Mouse (Mus musculus): Measurements from ENCODE around the gene Hist1h2ao.
"Not testable (repeated sequence)": the region's sequence is repeated elsewhere in the genome, so short reads cannot be mapped to it uniquely, and the experiment has no call there.

The Hist1h2ao gene

DNA sequence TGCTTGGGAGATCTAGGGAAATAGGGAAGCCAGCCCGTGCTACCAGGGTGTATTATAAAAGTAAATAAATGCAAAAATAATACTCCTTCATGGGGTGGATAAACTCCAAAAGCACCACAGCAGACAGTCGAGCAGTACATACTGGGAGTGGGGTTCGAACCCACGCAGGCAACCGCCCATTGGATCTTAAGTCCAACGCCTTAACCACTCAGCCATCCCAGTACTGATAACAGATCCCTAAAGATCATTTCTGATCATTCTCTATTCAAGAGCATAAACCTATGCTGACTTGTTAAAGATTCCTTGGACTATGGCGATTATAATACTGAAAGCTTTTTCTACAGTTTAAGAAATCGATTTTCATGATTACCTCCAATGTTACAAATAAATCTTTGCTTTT lies 37.6 kb downstream of the Hist1h2ao start:
- Histone ChIP-seq H3K36me3 (ENCODE audit: insufficient read depth, low read length) (no peaks in the 10 kb centered on the region), H3K4me1 (replicated peaks; ENCODE audit: low read depth, low read length) (peaks cover 26% of the 10 kb centered on the region), H3K27me3 (ENCODE audit: insufficient read depth, low read length) (no peaks in the 10 kb centered on the region), H3K9me3 (ENCODE audit: low read length) (no peaks in the 10 kb centered on the region), H3K4me3 (replicated peaks; ENCODE audit: low read length) (no peak overlapping the region)
- no peak for TF ChIP-seq CTCF (conservative IDR thresholded peaks at IDR 0.05; ENCODE audit: low read length)
- no peak for TF ChIP-seq NANOG (IDR thresholded peaks at IDR 0.05; ENCODE audit: borderline replicate concordance, low read length)
- TF ChIP-seq POU5F1 (IDR thresholded peaks at IDR 0.05; ENCODE audit: borderline replicate concordance, low read length): no peak

- not testable (repeated sequence) for H3K27me3 ChIP-seq (ENCODE audit: insufficient read depth, low read length); H3K9me3 ChIP-seq (ENCODE audit: low read length); H3K4me3 ChIP-seq (replicated peaks; ENCODE audit: low read length); H3K36me3 ChIP-seq (ENCODE audit: insufficient read depth, low read length)
- peak; percentile 51; the same call in 1 of the 2 replicates for TF ChIP-seq NANOG (IDR thresholded peaks at IDR 0.05; ENCODE audit: borderline replicate concordance, low read length)
- H3K4me1 ChIP-seq (replicated peaks; ENCODE audit: low read depth, low read length): peaks cover 47% of the 10 kb centered on the region
Observed at GRCm38 (mm10) chr13:21850696-21851095, 40.4 kb downstream of the Hist1h2ao start.

DNA sequence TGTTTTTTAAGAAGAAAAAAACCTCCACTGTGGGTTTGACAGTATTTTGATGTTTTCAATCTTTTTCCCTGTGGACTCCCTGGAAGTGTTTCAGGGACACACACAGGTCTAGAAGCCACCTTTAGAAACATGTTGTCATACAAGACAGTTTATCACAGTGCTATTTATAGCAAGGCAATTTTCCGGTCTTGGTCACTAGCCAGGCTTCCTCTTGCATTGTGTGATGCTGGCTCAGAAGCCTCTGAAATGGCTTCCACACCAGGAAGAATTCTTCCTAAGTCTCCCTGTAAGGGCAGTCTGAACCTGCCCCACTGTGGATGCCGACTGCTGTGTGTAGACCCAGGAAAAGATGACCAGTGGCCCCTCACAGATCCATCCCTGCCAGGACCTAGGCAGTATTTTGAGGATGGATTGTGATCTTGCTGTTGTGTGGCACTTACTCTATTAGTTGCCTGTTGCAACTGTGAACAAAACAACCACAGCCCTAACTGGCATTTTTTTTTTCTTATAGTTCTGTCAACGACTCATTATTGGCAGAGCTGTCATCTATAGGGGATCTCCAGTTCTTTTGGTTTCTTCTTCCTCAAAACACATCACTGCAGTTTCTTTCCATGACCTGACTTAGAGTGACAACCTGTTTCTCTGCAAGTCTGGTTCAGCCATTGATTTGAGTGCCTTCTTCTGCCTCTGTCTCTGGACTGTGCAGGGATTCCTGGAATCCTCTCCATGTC lies 42.1 kb downstream of the Hist1h2ao start:
- Histone ChIP-seq H3K36me3 (ENCODE audit: insufficient read depth, low read length) (no peaks in the 10 kb centered on the region), H3K4me3 (replicated peaks; ENCODE audit: low read length) (no peak overlapping the region), H3K4me1 (replicated peaks; ENCODE audit: low read depth, low read length) (peaks cover 59% of the 10 kb centered on the region), H3K9me3 (ENCODE audit: low read length) (no peaks in the 10 kb centered on the region), H3K27me3 (ENCODE audit: insufficient read depth, low read length) (no peaks in the 10 kb centered on the region)
- TF ChIP-seq POU5F1 (IDR thresholded peaks at IDR 0.05; ENCODE audit: borderline replicate concordance, low read length): no peak
- no peak for TF ChIP-seq CTCF (conservative IDR thresholded peaks at IDR 0.05; ENCODE audit: low read length)
- no peak for TF ChIP-seq NANOG (IDR thresholded peaks at IDR 0.05; ENCODE audit: borderline replicate concordance, low read length)

DNA sequence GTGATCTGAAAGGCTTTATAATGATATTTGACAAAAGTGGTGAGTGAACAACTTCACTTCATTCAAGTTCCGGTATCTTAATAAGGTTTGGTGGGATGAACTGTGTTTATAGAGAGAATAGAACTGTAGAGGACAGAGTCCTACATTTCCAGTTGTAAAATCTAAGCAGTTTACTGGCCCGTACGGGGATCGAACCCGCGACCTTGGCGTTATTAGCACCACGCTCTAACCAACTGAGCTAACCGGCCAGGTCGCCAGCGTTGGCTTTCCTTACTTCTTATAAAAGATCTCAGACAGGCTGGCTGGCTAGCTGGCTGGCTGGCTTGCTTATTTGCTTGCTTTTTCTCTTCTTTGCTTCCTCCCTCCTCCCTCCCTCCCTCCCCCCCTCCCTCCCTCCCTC lies 44.9 kb downstream of the Hist1h2ao start:
- no peaks in the 10 kb centered on the region for H3K36me3 ChIP-seq (ENCODE audit: insufficient read depth, low read length)
- H3K9me3 ChIP-seq (ENCODE audit: low read length): no peaks in the 10 kb centered on the region
- H3K27me3 ChIP-seq (ENCODE audit: insufficient read depth, low read length): no peaks in the 10 kb centered on the region
- peaks cover 82% of the 10 kb centered on the region for H3K4me1 ChIP-seq (replicated peaks; ENCODE audit: low read depth, low read length)
- peak overlapping the region; percentile 89 for H3K4me3 ChIP-seq (replicated peaks; ENCODE audit: low read length)
- TF ChIP-seq POU5F1 (IDR thresholded peaks at IDR 0.05; ENCODE audit: borderline replicate concordance, low read length) (no peak), CTCF (conservative IDR thresholded peaks at IDR 0.05; ENCODE audit: low read length) (no peak), NANOG (IDR thresholded peaks at IDR 0.05; ENCODE audit: borderline replicate concordance, low read length) (no peak)

DNA sequence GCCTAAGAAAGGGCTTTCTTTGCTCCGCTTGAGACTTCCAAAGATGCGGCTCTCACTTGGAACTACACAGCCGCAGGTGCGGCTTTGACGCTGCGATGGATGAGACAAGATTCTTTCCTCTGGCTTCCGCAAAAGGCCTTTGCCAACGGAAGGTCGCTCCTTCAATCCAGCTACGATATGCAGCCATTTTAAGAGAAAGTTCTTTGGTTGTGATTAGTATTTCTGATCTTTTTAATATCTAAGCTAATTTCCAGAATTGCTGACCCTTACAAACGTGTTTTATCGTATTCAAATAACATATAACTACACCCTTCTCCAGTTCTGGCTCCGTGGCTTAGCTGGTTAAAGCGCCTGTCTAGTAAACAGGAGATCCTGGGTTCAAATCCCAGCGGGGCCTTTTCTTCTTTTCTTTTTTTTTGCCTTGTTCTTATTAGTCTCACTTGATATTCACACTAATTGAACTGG lies 45.5 kb downstream of the Hist1h2ao start:
- H3K4me3 ChIP-seq (replicated peaks; ENCODE audit: low read length): peak overlapping the region; percentile 89
- no peak for TF ChIP-seq POU5F1 (IDR thresholded peaks at IDR 0.05; ENCODE audit: borderline replicate concordance, low read length)
- no peak for TF ChIP-seq NANOG (IDR thresholded peaks at IDR 0.05; ENCODE audit: borderline replicate concordance, low read length)
- TF ChIP-seq CTCF (conservative IDR thresholded peaks at IDR 0.05; ENCODE audit: low read length): no peak

More for the DNA sequence above, 45.5 kb downstream of the Hist1h2ao start:
- H3K4me1 ChIP-seq (replicated peaks; ENCODE audit: low read depth, low read length): peaks cover 82% of the 10 kb centered on the region
- no peaks in the 10 kb centered on the region for H3K27me3 ChIP-seq (ENCODE audit: insufficient read depth, low read length)
- no peaks in the 10 kb centered on the region for H3K9me3 ChIP-seq (ENCODE audit: low read length)
- no peaks in the 10 kb centered on the region for H3K36me3 ChIP-seq (ENCODE audit: insufficient read depth, low read length)
